Mouse (Mus musculus): ENCODE data around the gene Cfap77.

DNA sequence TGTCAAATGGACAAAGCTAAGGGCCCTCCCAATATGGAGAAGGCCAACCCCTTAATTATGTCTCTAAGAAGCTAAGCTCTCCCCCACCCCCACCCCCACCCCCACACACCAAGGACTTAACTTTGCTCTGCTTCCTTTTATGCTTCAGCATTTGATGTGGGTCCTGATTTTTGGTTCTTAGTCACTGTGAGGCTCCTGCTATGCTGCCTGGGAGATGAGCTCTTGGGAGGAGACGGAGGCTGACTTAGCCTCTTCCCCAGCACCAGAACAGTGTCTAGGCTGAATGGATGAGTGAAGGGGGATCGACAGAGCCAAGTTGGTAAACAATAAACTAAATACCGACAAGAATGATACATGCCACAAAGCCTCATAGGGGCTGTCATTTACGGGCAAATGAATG is 41.9 kb upstream of the Cfap77 start:
- TF ChIP-seq CTCF (IDR thresholded peaks at IDR 0.05; ENCODE audit: insufficient read depth, low read depth, low read length) (no peak), POLR2A (IDR thresholded peaks at IDR 0.05; ENCODE audit: insufficient read depth, low read depth, low read length) (no peak)
